Mouse (Mus musculus): ENCODE results near the gene Ciz1.

The Ciz1 gene

DNA sequence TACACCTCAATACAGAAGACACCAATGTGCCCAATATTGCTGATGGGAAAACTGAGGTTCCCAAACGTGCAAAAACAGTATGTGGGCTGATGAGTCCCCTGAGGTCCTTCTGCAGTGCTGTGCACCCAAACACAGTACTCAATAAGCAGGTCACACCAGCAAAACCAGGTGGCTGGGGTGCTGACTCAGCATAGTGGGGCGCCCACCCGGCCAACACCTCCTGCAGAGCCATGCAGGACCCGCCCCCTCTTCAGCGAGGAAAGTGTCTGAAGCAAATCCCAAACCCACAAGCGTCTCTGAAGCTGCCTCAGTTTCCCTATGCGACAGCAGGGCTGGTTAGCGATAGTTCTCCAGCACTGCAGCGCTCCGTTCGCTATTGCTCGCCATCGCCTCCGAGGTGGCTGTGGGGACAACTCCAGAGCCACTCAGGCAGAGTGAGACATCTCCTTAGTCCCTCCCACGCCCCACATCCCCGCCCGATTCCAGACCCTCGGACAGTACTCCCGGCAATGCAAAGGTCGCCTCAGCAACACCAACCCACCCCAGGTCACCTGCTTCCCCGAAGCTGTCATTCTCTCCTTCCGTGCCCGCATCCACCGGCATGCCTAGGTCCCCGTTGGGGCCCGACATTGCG is 29.1 kb downstream of the Ciz1 start:
- DNase-seq: no peak

DNA sequence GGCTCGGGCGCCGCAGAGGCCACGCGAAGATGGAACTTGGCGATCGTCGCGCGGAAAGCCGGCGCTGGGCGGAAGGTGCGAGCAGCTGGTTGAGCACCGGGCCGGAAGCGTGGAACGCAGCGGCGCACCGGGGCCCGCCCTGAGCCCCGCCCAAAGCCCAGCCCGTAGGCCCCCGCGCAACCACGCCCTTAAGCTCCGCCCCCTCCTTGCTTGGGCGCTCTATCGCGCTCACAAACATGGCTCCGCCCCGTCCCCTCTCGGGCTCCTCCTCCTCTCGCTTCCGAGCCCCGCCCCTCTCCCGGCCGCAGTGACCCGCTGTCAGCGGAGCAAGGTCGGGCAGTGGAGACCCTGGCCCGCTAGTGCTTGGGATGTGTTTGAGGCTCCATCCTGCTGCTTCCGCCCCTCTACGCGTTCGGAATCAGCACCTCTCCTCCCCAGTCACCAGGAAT is 29.7 kb downstream of the Ciz1 start, which contains the start of gene 1110008P14Rik:
TSS of gene 1110008P14Rik (minus strand) at position 164 of the 449 bp plus-strand sequence.
- peak; percentile 95 to 99 for DNase-seq

DNA sequence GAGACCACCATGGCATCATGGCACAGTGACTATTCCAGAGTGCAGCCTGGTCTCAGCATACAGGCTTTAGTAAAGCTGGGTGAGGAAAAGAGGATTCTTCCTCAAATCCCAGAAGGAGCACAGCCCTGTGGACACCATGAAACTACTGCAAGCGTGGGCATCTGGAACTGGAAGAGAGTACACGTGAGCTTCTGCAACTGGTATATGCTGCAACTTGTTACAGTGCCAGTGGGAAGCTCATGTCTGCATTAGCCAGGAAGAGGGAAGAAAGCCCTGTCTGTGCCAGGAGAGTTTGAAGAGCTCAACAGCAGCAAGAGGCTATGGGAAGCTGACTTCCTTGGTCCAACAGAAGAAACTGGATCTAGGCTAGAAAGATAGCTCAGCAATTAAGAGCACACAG is 30.6 kb downstream of the Ciz1 start:
- DNase-seq: no peak

DNA sequence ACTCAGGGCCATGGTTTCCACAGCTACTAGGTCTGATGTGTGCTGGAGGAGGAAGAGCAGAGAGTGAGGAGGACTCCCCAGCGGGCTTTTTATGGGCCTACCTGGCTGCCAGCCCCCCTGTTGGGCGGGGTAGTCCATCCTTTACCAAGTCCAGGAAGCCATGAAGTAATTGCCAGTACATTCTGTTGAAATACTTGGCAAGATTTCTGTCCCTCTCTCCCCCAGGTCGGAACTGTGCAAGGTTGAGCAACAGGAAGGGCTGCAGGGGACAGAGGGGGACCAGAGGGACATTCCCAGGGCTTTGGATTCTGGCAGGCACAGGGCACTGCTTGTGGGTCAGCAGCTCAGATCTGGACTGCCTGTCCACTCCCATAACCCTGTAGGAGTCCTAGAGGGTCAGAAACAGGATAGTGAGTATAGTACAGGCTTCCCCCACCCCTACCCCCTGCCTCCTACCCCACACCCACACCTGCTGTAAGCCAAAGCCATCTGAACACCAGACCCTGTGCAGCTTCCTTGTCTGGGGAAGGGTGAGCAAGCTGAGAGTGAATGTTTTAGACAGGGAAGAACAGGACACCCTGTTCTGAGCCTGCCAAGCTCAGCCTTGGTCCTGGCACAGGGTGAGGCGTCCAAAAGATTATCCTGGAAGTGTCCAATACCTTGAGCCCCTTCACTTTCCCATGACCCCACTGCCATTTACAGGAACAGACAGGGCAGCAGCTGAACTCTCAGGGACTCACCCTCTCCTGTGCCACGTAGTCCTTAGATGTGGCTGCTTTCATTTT is 35.8 kb downstream of the Ciz1 start, which contains the start of gene Lcn2:
TSS of gene Lcn2 (minus strand) at position 547 of the 785 bp plus-strand sequence.
- DNase-seq: no peak

DNA sequence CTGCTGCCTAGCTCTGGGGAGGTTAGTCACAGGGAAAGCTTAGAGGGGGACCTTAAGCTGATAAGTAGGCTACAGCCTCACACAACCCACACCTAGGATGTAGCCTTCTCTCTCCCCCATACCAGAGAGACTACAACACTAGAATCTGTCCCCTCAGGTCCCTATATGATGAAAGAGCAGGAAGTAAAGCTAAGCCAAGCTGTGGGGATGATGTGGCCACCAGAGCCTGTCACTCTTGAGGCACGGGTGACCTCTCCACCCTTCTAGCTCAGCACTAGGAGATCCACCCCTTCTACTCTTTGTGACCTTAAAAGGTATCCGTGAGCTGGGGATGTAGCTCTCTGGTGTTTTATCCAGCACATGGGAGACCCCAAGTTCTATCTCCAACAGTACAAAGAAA is 37.0 kb downstream of the Ciz1 start:
- DNase-seq: no peak

DNA sequence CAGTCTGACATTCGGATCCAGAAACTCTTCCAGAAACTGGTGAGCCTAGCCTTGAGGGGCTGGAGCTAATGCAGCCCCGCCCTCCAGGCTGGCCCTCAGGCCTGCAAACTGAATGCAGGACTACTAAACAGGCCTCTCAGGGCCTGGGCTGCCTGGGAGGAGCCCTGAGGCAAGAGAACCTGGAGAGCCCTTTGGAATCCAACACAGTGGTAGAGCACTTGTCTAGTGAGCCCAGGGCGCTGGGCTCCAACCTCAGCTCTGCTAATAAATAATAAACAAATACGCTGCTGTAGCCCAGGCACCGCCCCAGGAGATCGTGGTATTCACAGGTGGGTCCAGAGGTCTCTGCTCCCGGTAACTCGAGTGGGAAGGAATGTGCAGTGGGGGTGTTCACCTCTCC is 38.7 kb downstream of the Ciz1 start:
- DNase-seq: peak in 1 of 2 experiments; percentile 62

DNA sequence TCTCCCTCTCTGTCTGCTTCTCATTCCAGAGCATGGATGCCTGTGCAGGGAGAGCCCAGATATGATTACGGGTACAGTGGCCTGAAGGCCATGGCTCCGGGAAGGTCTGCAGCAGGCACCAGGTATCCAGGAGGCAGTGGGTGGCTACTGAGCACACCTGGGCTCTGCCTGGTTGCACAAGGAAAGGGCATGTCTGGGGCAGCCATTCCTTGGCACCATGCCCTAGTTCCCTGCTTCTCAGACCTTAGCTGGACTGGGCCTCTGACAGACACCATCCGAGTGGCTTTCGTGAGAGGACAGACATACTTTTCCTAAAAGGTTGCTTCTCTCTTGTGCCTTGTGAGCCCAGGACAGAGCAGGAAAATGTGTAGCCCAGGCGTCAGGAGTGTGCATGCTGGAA is 39.9 kb downstream of the Ciz1 start:
- peak; percentile 81 to 86 for DNase-seq

DNA sequence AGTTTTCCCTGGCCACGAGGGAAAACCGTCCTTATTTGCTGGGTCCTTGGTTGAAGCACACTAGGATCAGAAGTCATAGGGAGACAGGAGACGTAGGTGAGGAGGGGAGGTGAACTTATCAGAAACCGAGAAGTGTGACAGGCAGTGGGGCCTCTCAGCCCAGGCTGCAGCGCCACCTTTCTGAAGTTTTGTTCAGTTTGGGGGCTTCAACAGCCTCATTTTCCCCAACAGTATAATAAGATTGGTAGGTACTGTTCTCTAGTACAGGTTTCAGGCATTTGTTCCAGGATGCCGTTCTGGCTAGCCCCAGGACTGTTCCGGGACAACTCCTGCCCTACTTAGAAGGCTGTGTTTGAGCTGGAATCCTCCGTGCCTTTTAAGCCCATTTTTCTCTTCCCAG is 42.8 kb downstream of the Ciz1 start:
- DNase-seq: peak in 1 of 2 experiments; percentile 69

DNA sequence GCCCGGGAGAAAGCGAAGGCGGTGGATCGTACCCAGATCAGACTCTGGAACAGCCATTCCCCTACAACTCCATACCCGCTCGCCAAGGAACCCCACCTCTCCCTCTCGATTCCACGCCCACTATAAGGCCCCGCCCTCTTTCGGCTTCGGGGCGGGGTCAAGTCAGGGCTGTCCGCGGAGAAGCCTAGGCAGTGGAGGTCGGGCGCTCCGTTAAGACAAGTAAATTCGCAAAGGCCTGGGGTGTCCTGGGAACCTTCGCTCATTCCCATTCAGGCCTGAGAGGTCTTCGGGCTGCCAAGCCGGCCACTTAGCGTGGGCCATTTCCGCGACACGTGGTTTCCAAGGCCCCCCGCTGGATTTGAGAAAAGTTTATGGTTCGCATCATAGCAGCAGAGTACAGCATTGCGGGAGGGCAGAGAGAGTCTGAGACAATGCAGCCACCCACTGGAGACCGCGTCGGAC is 43.4 kb downstream of the Ciz1 start, which contains the start of gene Ptges2:
TSS of gene Ptges2 (plus strand) at position 413 of the 462 bp plus-strand sequence.
- DNase-seq: peak; percentile 92 to 95

DNA sequence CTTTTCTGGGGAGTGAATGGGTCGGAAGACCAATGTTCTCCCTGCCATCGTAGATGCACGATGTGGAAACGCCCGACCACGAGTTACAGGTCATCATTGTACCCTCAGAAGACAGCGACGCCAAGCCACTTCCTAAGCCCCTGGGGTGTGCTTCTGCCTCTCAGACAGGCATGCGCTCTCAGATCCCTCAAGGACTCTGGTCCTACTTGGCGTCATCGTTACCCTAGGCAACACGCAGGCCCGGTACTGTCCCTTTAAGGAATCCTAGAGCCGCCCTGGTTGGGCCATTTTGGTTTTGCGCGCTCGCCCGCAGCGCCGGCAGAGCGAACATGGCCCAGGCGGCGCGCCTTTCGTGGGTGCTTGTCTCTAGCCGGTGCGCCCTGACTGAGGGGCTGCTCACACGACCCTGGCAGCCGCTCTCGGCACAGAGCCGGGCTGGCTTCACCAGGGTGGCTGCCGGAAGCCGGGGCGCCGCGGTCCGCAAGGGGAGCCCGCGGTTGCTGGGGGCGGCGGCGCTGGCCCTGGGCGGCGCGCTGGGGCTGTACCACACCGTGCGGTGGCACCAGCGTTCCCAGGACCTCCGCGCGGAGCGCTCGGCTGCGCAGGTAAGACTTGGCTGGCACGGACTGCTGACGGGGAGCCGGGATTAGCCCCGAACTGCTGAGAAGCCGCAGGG is 44.0 kb downstream of the Ciz1 start:
- DNase-seq: peak; percentile 95 to 96

DNA sequence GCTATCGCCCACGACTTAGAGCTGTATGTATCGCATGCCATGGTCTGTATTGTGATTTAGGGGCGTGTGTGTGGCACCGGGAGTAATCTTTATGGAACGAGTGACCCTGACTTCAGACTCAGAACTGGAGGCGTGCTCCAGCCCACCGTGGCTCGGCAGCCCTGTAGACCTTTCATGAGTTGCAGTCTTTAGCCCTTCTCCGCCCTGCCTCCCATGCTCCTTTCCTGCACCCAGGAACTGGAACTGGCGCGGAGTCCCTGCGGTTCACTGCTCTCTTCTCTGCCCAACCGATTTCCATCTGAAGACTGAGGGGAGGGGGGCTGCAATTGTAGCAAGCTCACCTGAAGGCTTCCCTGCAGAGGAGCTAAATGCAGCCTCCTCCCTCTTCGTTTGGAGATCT is 44.6 kb downstream of the Ciz1 start:
- DNase-seq: peak in 1 of 2 experiments; percentile 42

DNA sequence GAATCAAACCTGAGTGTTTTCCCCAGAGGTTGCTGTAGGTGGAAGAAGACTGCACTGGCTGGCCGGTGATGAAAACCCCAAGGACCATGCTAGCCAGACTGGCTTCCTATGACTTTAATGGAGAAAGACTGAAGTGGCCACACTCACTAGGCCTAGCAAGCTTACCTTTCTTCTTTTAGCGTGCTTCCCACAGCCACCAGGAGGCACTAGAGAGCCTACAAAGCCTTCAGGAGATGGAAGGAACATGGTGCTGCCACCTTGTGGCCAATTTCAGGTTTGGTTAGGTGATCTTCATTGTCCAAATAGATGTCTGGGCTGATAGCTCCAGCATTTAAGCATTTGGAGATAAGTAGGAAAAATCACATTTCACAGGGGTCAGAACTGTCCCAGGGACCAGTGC is 52.5 kb downstream of the Ciz1 start:
- DNase-seq: peak; percentile 97 to 99

DNA sequence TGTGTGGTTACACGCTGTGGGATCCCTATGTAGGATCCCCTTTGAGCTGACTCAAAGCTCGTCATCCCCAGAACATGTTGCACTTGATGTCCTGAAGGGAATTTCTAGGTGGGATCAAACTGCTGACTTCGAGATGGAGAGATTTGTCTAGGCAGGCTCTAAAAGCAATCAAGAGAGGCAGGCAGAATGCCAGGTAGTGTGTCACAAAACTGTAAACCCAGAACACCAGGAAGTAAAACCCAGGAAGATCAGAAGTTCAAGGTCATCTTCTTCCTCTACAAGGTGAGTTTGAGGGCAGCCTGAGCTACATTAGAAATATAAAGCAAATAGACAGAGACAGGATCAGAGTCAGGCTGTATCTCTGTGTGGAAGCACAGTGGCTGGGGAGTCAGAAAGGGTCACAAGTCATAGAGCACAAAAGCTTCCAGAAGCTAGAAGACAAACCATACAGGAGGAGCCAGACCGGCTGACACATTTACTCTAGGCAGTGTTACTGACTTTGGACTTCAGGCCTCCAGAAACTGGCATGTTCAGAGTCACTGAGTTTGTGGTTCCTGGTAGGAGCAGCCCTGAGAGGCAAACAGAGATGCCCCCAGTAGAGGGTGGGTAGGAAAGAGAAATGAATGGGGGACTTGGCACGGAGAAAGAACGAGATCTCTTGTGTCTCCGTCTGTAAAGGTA is 55.2 kb downstream of the Ciz1 start:
- DNase-seq: peak; percentile 56 to 71

DNA sequence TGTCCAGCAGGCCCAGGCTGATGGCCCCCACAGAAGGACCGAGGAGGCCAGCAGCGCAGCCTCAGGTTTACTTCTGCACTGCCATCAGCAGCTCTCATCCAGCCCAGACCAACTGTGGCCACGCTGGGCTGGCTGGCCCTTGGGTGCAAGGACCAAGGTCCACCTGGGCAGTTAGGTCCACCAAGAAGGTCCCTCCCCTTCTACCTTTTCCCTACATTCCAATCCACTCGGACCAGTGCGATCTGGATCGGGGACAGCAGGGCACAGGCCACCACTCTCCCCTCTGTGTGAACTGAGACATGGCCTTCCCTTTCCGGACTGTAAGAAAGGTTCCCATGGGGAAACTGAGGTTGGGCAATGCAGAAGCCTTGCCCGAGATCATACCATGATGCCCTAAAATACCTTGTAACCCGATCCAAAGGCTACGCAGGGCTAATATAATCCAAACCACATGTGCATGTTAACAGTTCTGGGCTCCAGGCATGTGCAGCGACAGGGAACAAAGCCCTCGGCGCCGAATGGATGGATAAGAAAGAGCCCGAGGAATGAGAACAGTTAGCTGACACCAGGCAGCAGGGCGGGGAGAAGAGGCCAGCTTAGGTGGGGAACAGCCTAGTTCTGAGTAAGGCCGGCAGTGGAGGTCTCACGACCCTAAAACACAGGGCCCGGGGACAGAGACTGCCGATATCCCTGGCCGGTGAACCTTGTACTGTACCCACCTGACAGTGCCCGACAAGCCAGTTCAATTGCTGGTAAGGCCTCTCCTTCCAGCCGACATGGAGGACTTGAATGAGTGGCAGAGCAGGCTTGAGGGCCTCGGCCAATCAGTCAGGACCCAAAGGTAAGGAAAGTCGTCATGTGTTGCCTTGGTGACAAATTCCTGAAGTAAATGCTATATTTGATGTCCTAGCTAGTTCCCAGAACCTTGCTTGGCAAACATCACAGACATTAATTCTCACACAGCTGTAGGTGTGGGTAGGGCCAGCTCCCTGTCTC is 56.6 kb downstream of the Ciz1 start:
- DNase-seq: peak; percentile 85 to 94

DNA sequence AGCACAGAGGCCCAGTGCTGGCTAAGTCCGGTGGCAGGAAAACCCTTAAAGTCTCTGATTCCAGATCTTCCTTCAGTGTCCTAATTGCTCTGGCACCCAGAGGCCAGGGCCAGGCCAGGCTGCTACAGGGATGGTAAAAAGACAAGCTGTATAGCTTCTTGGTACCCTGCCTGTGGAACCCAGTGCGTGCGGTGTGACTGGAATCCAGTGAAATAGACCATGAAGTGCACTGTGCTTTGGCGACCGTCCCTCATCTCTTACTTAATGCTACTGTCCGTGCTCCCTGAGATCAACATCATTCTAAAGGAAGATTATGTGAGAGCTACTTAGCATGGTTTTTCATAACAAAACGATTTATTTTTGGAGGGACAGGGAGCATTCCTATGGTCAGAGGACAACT is 59.3 kb downstream of the Ciz1 start:
- no peak for DNase-seq

DNA sequence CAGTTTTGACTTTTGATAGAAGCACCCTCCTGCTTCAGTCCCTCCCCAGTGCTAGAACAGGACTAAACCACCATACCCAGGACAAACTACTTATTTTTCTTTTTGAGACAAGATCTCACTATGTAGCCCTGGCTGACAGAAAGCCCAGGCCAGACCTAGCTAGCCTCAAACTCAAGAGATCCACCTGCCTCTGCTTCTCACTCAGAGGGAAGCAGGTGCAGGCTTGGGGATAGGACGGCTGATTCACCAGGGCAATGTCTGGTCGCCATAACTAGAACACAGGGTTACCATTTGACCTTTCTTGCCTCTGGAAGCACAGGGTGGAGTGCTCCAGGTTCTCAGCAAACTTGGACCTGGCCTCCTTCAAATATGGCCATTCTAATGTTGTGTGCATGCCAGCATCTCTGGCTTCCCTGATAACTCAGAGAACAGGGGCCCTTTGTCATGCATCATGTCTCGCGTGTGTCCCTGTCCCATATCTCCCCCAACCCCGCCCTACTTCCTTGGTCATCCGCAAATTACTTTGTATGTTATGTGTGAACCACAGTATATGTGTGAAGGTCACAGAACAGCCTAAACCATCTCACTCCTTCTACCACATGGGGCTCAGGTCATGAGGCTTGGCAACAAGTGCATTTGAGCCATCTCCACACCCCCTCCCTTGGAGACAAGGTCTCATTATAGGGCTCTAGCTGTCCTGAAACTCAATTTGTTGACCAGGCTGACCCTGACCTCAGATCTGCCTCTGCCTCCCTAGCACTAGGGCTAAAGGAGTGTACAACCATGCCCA is 60.8 kb downstream of the Ciz1 start:
- DNase-seq: peak in 1 of 2 experiments; percentile 38

DNA sequence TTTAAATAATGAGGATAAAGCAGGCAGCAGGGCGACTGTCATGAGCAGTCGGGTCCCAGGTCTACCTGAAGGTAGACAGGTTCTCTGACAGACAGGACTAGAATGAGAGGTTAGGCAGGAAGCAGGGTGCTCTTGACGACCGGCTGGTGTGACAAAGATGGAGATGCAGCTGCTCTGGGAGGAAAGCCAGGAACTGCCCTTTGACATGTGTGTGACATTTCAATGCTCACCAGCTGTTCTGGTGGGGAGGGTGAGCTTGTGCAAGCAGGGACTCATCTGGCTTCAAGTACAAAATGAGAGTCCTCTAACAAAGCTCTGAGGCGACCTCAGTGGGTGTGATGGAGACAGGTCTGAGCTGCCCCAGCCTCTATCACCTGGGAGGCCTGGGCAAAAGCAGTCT is 61.8 kb downstream of the Ciz1 start:
- DNase-seq: peak in 1 of 2 experiments; percentile 64

DNA sequence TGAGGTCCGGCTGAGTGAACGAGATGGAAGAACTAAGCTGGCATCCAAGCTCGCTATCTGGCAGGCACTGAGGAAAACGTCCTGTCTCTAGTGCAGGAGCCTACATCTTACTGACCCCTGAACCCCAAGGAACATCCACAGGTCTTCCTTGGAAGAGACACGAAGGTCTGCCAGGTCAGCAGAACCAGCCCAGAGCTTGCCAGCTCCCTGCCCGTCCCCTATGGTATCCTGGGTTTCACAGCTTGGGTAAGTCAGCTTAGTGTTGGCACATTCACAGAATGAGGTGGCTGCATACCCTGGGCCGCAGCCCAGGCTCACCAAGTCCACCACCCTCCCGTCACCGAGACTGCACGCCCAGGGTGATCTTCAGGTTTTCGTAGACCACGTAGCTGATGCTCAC is 63.7 kb downstream of the Ciz1 start:
- peak; percentile 58 to 62 for DNase-seq

DNA sequence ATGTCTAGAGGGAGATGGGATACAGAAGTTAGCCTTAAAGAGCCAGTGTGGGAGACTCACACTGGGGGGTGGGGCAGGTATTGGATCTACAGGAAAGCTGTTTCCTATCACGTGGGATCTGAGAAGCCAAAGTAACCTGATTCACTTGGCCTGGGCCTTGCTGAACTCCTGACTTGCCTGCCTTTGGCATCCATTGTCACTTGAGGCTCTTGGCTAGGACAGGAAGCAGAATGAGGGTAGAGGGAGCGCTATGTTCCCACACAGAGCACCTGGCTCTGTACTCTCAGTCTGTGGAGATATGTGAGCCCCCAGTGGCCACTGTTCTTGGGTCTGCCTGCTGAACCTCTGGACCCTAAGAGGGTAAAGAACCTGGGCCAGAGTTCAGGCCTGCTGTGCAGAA is 64.4 kb downstream of the Ciz1 start:
- DNase-seq: peak in 1 of 2 experiments; percentile 41

DNA sequence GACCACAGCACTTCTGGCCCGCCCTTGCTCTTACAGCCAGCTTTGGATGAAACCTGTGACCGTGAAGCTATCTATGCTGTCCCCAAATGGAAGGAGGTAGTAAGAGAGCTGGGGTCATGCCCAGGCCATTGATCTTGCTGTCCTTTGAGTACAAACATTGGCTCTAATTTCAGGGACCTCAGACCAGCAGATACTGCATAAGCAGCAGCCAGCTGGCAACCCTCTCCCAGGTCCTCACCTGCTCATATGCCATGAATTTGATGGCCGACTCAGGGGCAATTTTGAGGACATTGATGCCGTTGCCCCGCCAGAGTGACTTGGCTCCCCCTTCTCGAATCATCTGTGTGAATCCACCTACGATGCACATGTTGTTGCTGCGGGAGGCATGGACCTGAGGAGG is 65.4 kb downstream of the Ciz1 start:
- no peak for DNase-seq

Data from kidney, postnatal 36 days (tissue).